Mouse (Mus musculus) embryonic stem cell, embryonic (primary cell): Measurements from ENCODE around the gene Slc44a1.

ENCODE experiments used
- CTCF ChIA-PET, 4 experiments: fragments of 300-600 bp in 2 of 4; fragments of 350-600 bp in 2 of 4; sonication (Branson Sonifier 250); formaldehyde crosslinking; loops; one replicate each; lab custom pipeline; 2022; ENCODE audit warnings: inconsistent platforms in 2 of 4; lab: Charles Lee
- POLR2A ChIA-PET, 4 experiments: fragments of 300-600 bp in 2 of 4; fragments of 350-600 bp in 2 of 4; sonication (Branson Sonifier 250); formaldehyde crosslinking; loops; one replicate each; lab custom pipeline; 2022; ENCODE audit warnings: antibody characterized with exemption in 4 of 4, inconsistent platforms in 1 of 4; lab: Charles Lee

The Slc44a1 gene

GRCm38 (mm10) chr4:53452457-53452856 lies 12.2 kb downstream of the Slc44a1 start:
- ChIA-PET POLR2A (interaction anchor here in 3 of 4 experiments (1.0 to 5.5 kb wide), 12 partner anchors 10 to 53 kb away, joined by 3 to 54 read pairs (median 8); partner anchors contain the start of gene Slc44a1 (in 3 of the 3)), CTCF (interaction anchor here in 3 of 4 experiments (0.7 to 1.2 kb wide), 3 partner anchors 10 to 84 kb away, joined by 3 to 4 read pairs (median 4); partner anchors contain the start of gene Slc44a1 (in 1 of the 3))

- CTCF ChIA-PET: interaction anchor here in 3 of 4 experiments (0.5 to 1.2 kb wide), 6 partner anchors 9 to 284 kb away, joined by 3 to 4 read pairs (median 4); partner anchors contain the start of gene Slc44a1 (in 1 of the 3)
- POLR2A ChIA-PET: interaction anchor here (0.5 to 5.5 kb wide), 13 partner anchors 9 to 412 kb away, joined by 3 to 54 read pairs (median 8); partner anchors contain the start of gene Slc44a1 (in 4 of the 4)
Measured at GRCm38 (mm10) chr4:53452976-53453889, 13.0 kb downstream of the Slc44a1 start.

- POLR2A ChIA-PET: interaction anchor here in 3 of 4 experiments (0.7 to 5.5 kb wide), 7 partner anchors 9 to 617 kb away, joined by 3 to 54 read pairs (median 4); partner anchors contain the start of gene Slc44a1 (in 1 of the 3)
- CTCF ChIA-PET: interaction anchor here in 1 of 4 experiments (0.7 kb wide), 1 partner anchor 90 kb away, joined by 3 read pairs; no protein-coding TSS in a partner anchor
Measured at GRCm38 (mm10) chr4:53455885-53456284, 15.7 kb downstream of the Slc44a1 start.

GRCm38 (mm10) chr4:53456570-53456969 lies 16.4 kb downstream of the Slc44a1 start:
- ChIA-PET CTCF (interaction anchor here in 1 of 4 experiments (0.6 kb wide), 1 partner anchor 472 kb away, joined by 3 read pairs; no protein-coding TSS in a partner anchor), POLR2A (interaction anchor here in 1 of 4 experiments (0.6 to 5.5 kb wide), 4 partner anchors 8 to 17 kb away, joined by 3 to 54 read pairs (median 4); partner anchors contain the start of gene Slc44a1)

GRCm38 (mm10) chr4:53458503-53458902 lies 18.3 kb downstream of the Slc44a1 start:
- ChIA-PET CTCF (no interaction called here), POLR2A (interaction anchor here in 1 of 4 experiments (1.0 to 1.8 kb wide), 2 partner anchors 17 to 18 kb away, joined by 3 to 9 read pairs; partner anchors contain the start of gene Slc44a1)

- POLR2A ChIA-PET: interaction anchor here in 2 of 4 experiments (0.8 to 4.2 kb wide), 7 partner anchors 9 to 20 kb away, joined by 3 to 18 read pairs (median 5); partner anchors contain the start of gene Slc44a1 (in 2 of the 2)
- CTCF ChIA-PET: no interaction called here
Measured at GRCm38 (mm10) chr4:53459697-53460096, 19.5 kb downstream of the Slc44a1 start.

GRCm38 (mm10) chr4:53461026-53461425 lies 20.8 kb downstream of the Slc44a1 start:
- ChIA-PET POLR2A (interaction anchor here in 2 of 4 experiments (0.9 to 4.2 kb wide), 9 partner anchors 8 to 34 kb away, joined by 3 to 18 read pairs (median 4); partner anchors contain the start of gene Slc44a1 (in 2 of the 2)), CTCF (interaction anchor here in 1 of 4 experiments (1.3 kb wide), 1 partner anchor 20 kb away, joined by 4 read pairs; the partner anchor contains the start of gene Slc44a1)

GRCm38 (mm10) chr4:53462069-53462468 lies 21.9 kb downstream of the Slc44a1 start:
- ChIA-PET CTCF (interaction anchor here (0.6 to 1.9 kb wide), 9 partner anchors 10 to 55 kb away, joined by 3 to 9 read pairs (median 4); partner anchors contain the start of gene Slc44a1 (in 1 of the 4)), POLR2A (interaction anchor here in 3 of 4 experiments (0.8 to 6.1 kb wide), 24 partner anchors 8 to 61 kb away, joined by 3 to 54 read pairs (median 7); partner anchors contain the start of gene Slc44a1 (in 3 of the 3))

- CTCF ChIA-PET: interaction anchor here (0.6 to 1.9 kb wide), 13 partner anchors 9 to 135 kb away, joined by 3 to 9 read pairs (median 4); partner anchors contain the start of gene Slc44a1 (in 1 of the 4)
- POLR2A ChIA-PET: interaction anchor here in 3 of 4 experiments (0.6 to 6.1 kb wide), 30 partner anchors 8 to 1746 kb away, joined by 3 to 54 read pairs (median 6); partner anchors contain the start of gene Slc44a1 (in 3 of the 3)
Measured at GRCm38 (mm10) chr4:53462505-53463251, 22.5 kb downstream of the Slc44a1 start.

GRCm38 (mm10) chr4:53465887-53466286 lies 25.7 kb downstream of the Slc44a1 start:
- ChIA-PET POLR2A (interaction anchor here (0.6 to 6.1 kb wide), 22 partner anchors 9 to 1479 kb away, joined by 3 to 54 read pairs (median 5); partner anchors contain the start of genes Slc44a1 (in 2 of the 4) and Zfp462 (in 1 of the 4)), CTCF (no interaction called here)

GRCm38 (mm10) chr4:53469007-53469406 lies 28.8 kb downstream of the Slc44a1 start:
- CTCF ChIA-PET: no interaction called here
- POLR2A ChIA-PET: interaction anchor here in 2 of 4 experiments (0.6 to 1.1 kb wide), 7 partner anchors 9 to 113 kb away, joined by 3 to 4 read pairs (median 3); partner anchors contain the start of gene Slc44a1 (in 1 of the 2)

GRCm38 (mm10) chr4:53474109-53474508 lies 33.9 kb downstream of the Slc44a1 start:
- ChIA-PET POLR2A (interaction anchor here in 2 of 4 experiments (1.2 to 3.7 kb wide), 6 partner anchors 8 to 22 kb away, joined by 4 to 45 read pairs (median 8); no protein-coding TSS in a partner anchor), CTCF (no interaction called here)

- CTCF ChIA-PET: interaction anchor here in 2 of 4 experiments (0.6 to 1.6 kb wide), 3 partner anchors 13 to 1171 kb away, joined by 3 to 9 read pairs (median 3); no protein-coding TSS in a partner anchor
- POLR2A ChIA-PET: interaction anchor here (0.6 to 3.7 kb wide), 31 partner anchors 9 to 356 kb away, joined by 3 to 45 read pairs (median 4); partner anchors contain the start of gene Slc44a1 (in 2 of the 4)
Measured at GRCm38 (mm10) chr4:53475230-53475952, 35.2 kb downstream of the Slc44a1 start.

- CTCF ChIA-PET: interaction anchor here in 1 of 4 experiments (0.6 kb wide), 1 partner anchor 36 kb away, joined by 3 read pairs; no protein-coding TSS in a partner anchor
- POLR2A ChIA-PET: interaction anchor here in 3 of 4 experiments (0.6 to 2.3 kb wide), 7 partner anchors 8 to 25 kb away, joined by 3 to 8 read pairs (median 3); no protein-coding TSS in a partner anchor
Measured at GRCm38 (mm10) chr4:53478644-53479043, 38.4 kb downstream of the Slc44a1 start.

GRCm38 (mm10) chr4:53487216-53488188 lies 47.3 kb downstream of the Slc44a1 start:
- CTCF ChIA-PET: interaction anchor here in 2 of 4 experiments (0.5 to 1.1 kb wide), 2 partner anchors 14 to 24 kb away, joined by 3 to 5 read pairs; no protein-coding TSS in a partner anchor
- POLR2A ChIA-PET: interaction anchor here in 2 of 4 experiments (0.6 to 6.9 kb wide), 5 partner anchors 12 to 47 kb away, joined by 3 to 45 read pairs (median 3); no protein-coding TSS in a partner anchor
